Mouse (Mus musculus) CH12.LX (cell line): ENCODE measurements around the gene Plau. TPM values are rescaled to one million over a fixed set of nuclear protein-coding genes. Genes with fewer than 3 reads are reported as not detected.

Source experiments
- DNase-seq: peaks from one replicate; pipeline ENCODE4 v3.0.0-alpha.2; 2013; ENCODE audit errors: extremely low read depth
- H3K27ac ChIP-seq: 2 replicates; pipeline ENCODE4 v1.5.1; 2012; ENCODE audit warnings: low read depth, mild to moderate bottlenecking, control low read depth, moderate library complexity; ENCODE audit not compliant: insufficient read depth
- H3K27me3 ChIP-seq: replicated peaks from 2 replicates; pipeline ENCODE3; 2012; ENCODE audit warnings: inconsistent platforms
- H3K36me3 ChIP-seq, 2 experiments: replicated peaks in 1 of 2; 2 replicates each; pipeline versions ENCODE3 to v1.6.1; 2012; ENCODE audit warnings: inconsistent platforms in 1 of 2, low read length in 1 of 2, mild to moderate bottlenecking in 1 of 2, mixed read lengths in 1 of 2, moderate library complexity in 1 of 2; ENCODE audit not compliant: control insufficient read depth in 1 of 2, insufficient read depth in 1 of 2
- H3K4me1 ChIP-seq, 2 experiments: 2 replicates each; pipeline ENCODE4 v1.6.1; 2012; ENCODE audit warnings: inconsistent platforms in 1 of 2, moderate library complexity in 1 of 2; ENCODE audit not compliant: insufficient read depth in 2 of 2, control insufficient read depth in 1 of 2
- H3K4me2 ChIP-seq: 2 replicates; pipeline ENCODE4 v1.6.1; 2012; ENCODE audit warnings: low read depth, mild to moderate bottlenecking, control low read depth; ENCODE audit not compliant: poor library complexity, insufficient read depth, severe bottlenecking
- H3K4me3 ChIP-seq, 3 experiments: fragments of 150-350 bp in 1 of 3; sonication (generic) in 1 of 3; replicated peaks in 1 of 3; 2 replicates each; pipeline versions ENCODE3 to v1.5.1; 2011 to 2012; ENCODE audit warnings: low read depth in 2 of 3, low read length in 2 of 3, mild to moderate bottlenecking in 2 of 3, moderate library complexity in 2 of 3, control low read depth in 1 of 3, improper control_type of control experiment in 1 of 3, inconsistent platforms in 1 of 3, mixed read lengths in 1 of 3; ENCODE audit not compliant: poor library complexity in 1 of 3
- H3K79me2 ChIP-seq: replicated peaks from 2 replicates; pipeline ENCODE4 v1.6.1; 2012; ENCODE audit warnings: mild to moderate bottlenecking, moderate library complexity; ENCODE audit not compliant: control insufficient read depth, poor library complexity, insufficient read depth, severe bottlenecking; ENCODE audit errors: extremely low read depth
- H3K9ac ChIP-seq: 2 replicates; pipeline ENCODE4 v1.6.1; 2012; ENCODE audit warnings: low read depth, mild to moderate bottlenecking, control low read depth, moderate library complexity; ENCODE audit not compliant: insufficient read depth
- H3K9me3 ChIP-seq: replicated peaks from 2 replicates; pipeline ENCODE3; 2012; ENCODE audit warnings: low read length, inconsistent platforms, mixed read lengths
- BHLHE40 ChIP-seq: IDR thresholded peaks from 2 replicates; pipeline ENCODE4 v1.6.1; 2011; ENCODE audit warnings: mild to moderate bottlenecking, low read depth, low read length, improper control_type of control experiment
- CHD1 ChIP-seq: IDR thresholded peaks from 2 replicates; pipeline ENCODE4 v1.6.1; 2012; ENCODE audit warnings: low read depth, low read length, improper control_type of control experiment, inconsistent platforms
- E2F4 ChIP-seq: IDR thresholded peaks from 2 replicates; pipeline ENCODE4 v1.6.1; 2011; ENCODE audit warnings: low read depth, low read length, improper control_type of control experiment; ENCODE audit not compliant: insufficient replicate concordance
- ELF1 ChIP-seq: IDR thresholded peaks from 2 replicates; pipeline ENCODE4 v1.6.1; 2014; ENCODE audit warnings: low read depth, mild to moderate bottlenecking, inconsistent platforms, low read length, improper control_type of control experiment
- EP300 ChIP-seq: IDR thresholded peaks from 2 replicates; pipeline ENCODE4 v1.6.1; 2011; ENCODE audit warnings: low read length, improper control_type of control experiment
- GABPA ChIP-seq: IDR thresholded peaks from 2 replicates; pipeline ENCODE4 v1.6.1; 2012; ENCODE audit warnings: low read depth, low read length, improper control_type of control experiment, inconsistent platforms; ENCODE audit not compliant: insufficient replicate concordance
- HCFC1 ChIP-seq: IDR thresholded peaks from 2 replicates; pipeline ENCODE4 v1.6.1; 2012; ENCODE audit warnings: low read depth, mild to moderate bottlenecking, inconsistent platforms, low read length, improper control_type of control experiment
- JUND ChIP-seq: conservative IDR thresholded peaks from 2 replicates; pipeline ENCODE4 v1.6.1; 2011; ENCODE audit warnings: low read depth, low read length, improper control_type of control experiment
- MAX ChIP-seq: IDR thresholded peaks from 2 replicates; pipeline ENCODE4 v1.6.1; 2011; ENCODE audit warnings: low read length, improper control_type of control experiment
- MEF2A ChIP-seq: IDR thresholded peaks from 2 replicates; pipeline ENCODE4 v1.6.1; 2014; ENCODE audit warnings: low read depth, mild to moderate bottlenecking, inconsistent platforms, low read length, improper control_type of control experiment, borderline replicate concordance
- MYC ChIP-seq: IDR thresholded peaks from 2 replicates; pipeline ENCODE4 v1.6.1; 2011; ENCODE audit warnings: low read depth, mild to moderate bottlenecking, improper control_type of control experiment, low read length
- NRF1 ChIP-seq: IDR thresholded peaks from 2 replicates; pipeline ENCODE4 v1.6.1; 2014; ENCODE audit warnings: low read depth, mild to moderate bottlenecking, inconsistent platforms, low read length, improper control_type of control experiment, moderate library complexity
- PAX5 ChIP-seq: IDR thresholded peaks from 2 replicates; pipeline ENCODE4 v1.6.1; 2012; ENCODE audit warnings: low read length, inconsistent platforms, mixed read lengths
- POLR2A ChIP-seq: IDR thresholded peaks from 2 replicates; pipeline ENCODE4 v1.6.1; 2011; ENCODE audit warnings: low read depth, mild to moderate bottlenecking, improper control_type of control experiment, low read length
- POLR2AphosphoS2 ChIP-seq: IDR thresholded peaks from 2 replicates; pipeline ENCODE4 v1.6.1; 2011; ENCODE audit warnings: low read depth, low read length, improper control_type of control experiment
- SIN3A ChIP-seq: IDR thresholded peaks from 2 replicates; pipeline ENCODE4 v1.6.1; 2012; ENCODE audit warnings: low read length, improper control_type of control experiment, inconsistent platforms
- TBP ChIP-seq: conservative IDR thresholded peaks from 2 replicates; pipeline ENCODE4 v1.6.1; 2011; ENCODE audit warnings: low read depth, low read length, improper control_type of control experiment
- USF2 ChIP-seq: conservative IDR thresholded peaks from 2 replicates; pipeline ENCODE4 v1.6.1; 2011; ENCODE audit warnings: low read depth, low read length, improper control_type of control experiment
- ZMIZ1 ChIP-seq: IDR thresholded peaks from 2 replicates; pipeline ENCODE4 v1.6.1; 2012; ENCODE audit warnings: low read depth, mild to moderate bottlenecking, inconsistent platforms, low read length, improper control_type of control experiment
- ZNF384 ChIP-seq: IDR thresholded peaks from 2 replicates; pipeline ENCODE4 v1.6.1; 2012; ENCODE audit warnings: low read depth, low read length, improper control_type of control experiment, inconsistent platforms
- dilution Hi-C: fragments of 300-500 bp; cut with MboI; formaldehyde crosslinking; loops from 2 replicates; pipeline ENCODE4 v1.14.3; 2020; ENCODE audit warnings: low sequenced_read_pairs; ENCODE audit not compliant: extremely low pct_unique_long_range_greater_than_20kb, extremely low pct_ligation_motif_present
- in situ Hi-C: fragments of 300-500 bp; cut with MboI; formaldehyde crosslinking; loops from 3 replicates; pipeline ENCODE4 v1.14.3; 2019; ENCODE audit warnings: low sequenced_read_pairs, low pct_ligation_motif_present, low pct_unique_long_range_greater_than_20kb, mixed read lengths
- polyA plus RNA-seq: library from polyadenylated mRNA; unstranded; fragments of >175 nt; gene quantifications from 2 replicates; pipeline ENCODE4 v1.2.1, GENCODE M21; 2012; ENCODE audit warnings: low read depth; ENCODE audit not compliant: insufficient read length
- total RNA-seq, 2 experiments: library from RNA; depleted of rRNA; stranded (reverse); fragments of 300-350 nt in 1 of 2; fragments of >200 nt in 1 of 2; gene quantifications; 2 replicates each; pipeline ENCODE4 v1.2.3; 2012 to 2014

Plau gene
- total RNA-seq (2012; rRNA removed) (2.4 and 3.2 TPM in 2 replicates), total RNA-seq (2014; rRNA removed) (1.4 and 1.8 TPM in 2 replicates), polyA plus RNA-seq (2.8 TPM in 2 replicates)

DNA sequence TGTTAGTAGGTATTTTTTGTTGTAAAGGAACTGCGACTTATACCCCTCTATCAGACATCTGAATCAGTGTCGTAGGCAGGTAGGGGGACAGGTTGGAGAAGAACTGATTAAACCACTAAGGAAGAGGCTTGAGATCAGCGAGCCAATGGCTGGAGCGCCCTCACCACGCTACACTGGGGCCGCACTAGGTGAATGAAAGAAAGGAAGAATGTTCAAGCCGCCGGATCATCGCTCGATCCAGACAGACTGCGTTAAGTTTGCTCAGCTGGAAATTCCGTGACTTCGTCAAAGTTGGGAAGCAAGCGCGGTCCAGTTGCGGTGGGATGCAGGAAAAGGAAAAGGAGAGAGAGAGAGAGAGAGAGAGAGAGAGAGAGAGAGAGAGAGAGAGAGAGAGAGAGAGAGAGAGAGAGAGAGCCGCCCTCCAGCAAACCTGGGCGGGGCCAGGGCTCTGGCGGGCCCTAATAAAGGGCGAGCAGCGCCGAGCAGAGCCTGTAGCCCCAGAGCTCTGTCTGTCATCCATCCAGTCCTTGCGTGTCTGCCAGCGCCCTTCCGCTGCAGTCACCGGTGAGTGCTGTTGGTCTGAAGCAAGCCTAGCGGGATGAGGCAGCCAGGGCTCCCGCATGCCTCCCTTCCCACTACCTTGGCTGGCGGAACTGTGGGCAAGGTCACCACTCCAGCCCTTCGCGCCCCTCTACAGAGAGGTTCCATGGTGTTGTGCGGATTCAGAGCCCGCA is at the start of gene Plau:
TSS of gene Plau (plus strand) at position 490 of the 734 bp plus-strand sequence.
- Histone ChIP-seq H3K27ac (no peak within 1 kb of the TSS), H3K4me3 (peak within 1 kb of the TSS; percentile 30 to 55 (median 31)), H3K4me1 (peaks cover 11 to 37% of the 10 kb centered on the region in 2 experiments), H3K9me3 (peaks cover 2% of the 10 kb centered on the region), H3K36me3 (no peaks in the 10 kb centered on the region), H3K27me3 (no peaks in the 10 kb centered on the region), H3K79me2 (no peaks in the 10 kb centered on the region), H3K4me2 (no peak within 1 kb of the TSS), H3K9ac (no peak within 1 kb of the TSS)
- dilution Hi-C loops, result no loop called here
- DNase-seq, result no peak
- in situ Hi-C loops, result no loop called here
- TF ChIP-seq EP300 (no peak), TBP (0 out of 2 replicates have a peak, but pooled peaks have one; percentile 52), POLR2A (peak; percentile 53; the same call in 1 of the 2 replicates)

GRCm38 (mm10) chr14:20788151-20788550 is 48.3 kb upstream of the Plau start:
- no peak for DNase-seq
- H3K4me2 ChIP-seq, result no peak overlapping the region
- in situ Hi-C loops (loop anchor here (25.0 kb wide), 1 partner anchor 224 kb away; no protein-coding TSS in a partner anchor), dilution Hi-C loops (no loop called here)
- no peak overlapping the region for H3K4me3 ChIP-seq
- peaks cover 50 to 94% of the 10 kb centered on the region in 2 experiments for H3K36me3 ChIP-seq
- H3K27me3 ChIP-seq, result no peaks in the 10 kb centered on the region
- no peaks in the 10 kb centered on the region for H3K9me3 ChIP-seq
- peaks cover 21 to 78% of the 10 kb centered on the region in 2 experiments for H3K4me1 ChIP-seq
- H3K9ac ChIP-seq, result no peak overlapping the region
- H3K79me2 ChIP-seq, result peaks cover 7% of the 10 kb centered on the region; the same call in 1 of the 2 replicates
- TF ChIP-seq TBP (no peak), PAX5 (no peak), MEF2A (no peak), ZMIZ1 (no peak), NRF1 (no peak), JUND (no peak), ELF1 (no peak), HCFC1 (no peak), POLR2AphosphoS2 (no peak), MYC (no peak), ZNF384 (no peak), POLR2A (no peak), SIN3A (no peak), CHD1 (no peak), MAX (no peak), USF2 (no peak), GABPA (no peak), E2F4 (no peak), BHLHE40 (no peak)
- no peak overlapping the region for H3K27ac ChIP-seq
